Mouse (Mus musculus) kidney, adult 2 months (tissue): ENCODE measurements around the gene P4ha1. TPM values are rescaled to one million over a fixed set of nuclear protein-coding genes. Genes with fewer than 3 reads are reported as not detected.

Experiments used
- DNase-seq: peaks from one replicate; pipeline ENCODE4 v3.0.0; 2021
- H3K27ac ChIP-seq: fragments of 200-500 bp; 2 replicates; pipeline ENCODE4 v1.5.1; 2012; ENCODE audit warnings: low read depth, low read length, control low read depth, inconsistent platforms; ENCODE audit not compliant: insufficient read depth
- H3K27me3 ChIP-seq: fragments of 200-500 bp; replicated peaks from 2 replicates; pipeline ENCODE4 v1.6.1; 2012; ENCODE audit warnings: mild to moderate bottlenecking, moderate library complexity, low read length, inconsistent platforms; ENCODE audit not compliant: control insufficient read depth, insufficient read depth
- H3K36me3 ChIP-seq: fragments of 200-500 bp; 2 replicates; pipeline ENCODE4 v1.6.1; 2012; ENCODE audit warnings: mild to moderate bottlenecking, moderate library complexity, low read length, inconsistent platforms; ENCODE audit not compliant: control insufficient read depth, insufficient read depth
- H3K4me1 ChIP-seq: fragments of 200-500 bp; 2 replicates; pipeline ENCODE4 v1.6.1; 2011; ENCODE audit warnings: low read length; ENCODE audit not compliant: control insufficient read depth, insufficient read depth
- H3K4me3 ChIP-seq: fragments of 200-500 bp; 2 replicates; pipeline ENCODE4 v1.5.1; 2011; ENCODE audit warnings: mild to moderate bottlenecking, low read depth, low read length, control low read depth; ENCODE audit not compliant: insufficient read depth
- CTCF ChIP-seq: fragments of 200-500 bp; conservative IDR thresholded peaks from 2 replicates; pipeline ENCODE4 v1.5.1; 2011; ENCODE audit warnings: low read depth, mild to moderate bottlenecking, control low read depth, low read length, moderate library complexity, mixed read lengths; ENCODE audit not compliant: insufficient read depth, insufficient read length
- POLR2A ChIP-seq: fragments of 200-500 bp; IDR thresholded peaks from one replicate; pipeline ENCODE4 v1.6.1; 2011; ENCODE audit warnings: low read depth, low read length, control low read depth
- WGBS: fragments of 180-500 bp; shearing (Covaris S2); methylation state at CpG from one replicate; pipeline ENCODE4 v1.1.7; 2018; 5-methylcytosine and 5-hydroxymethylcytosine counted together
- polyA plus RNA-seq: library from polyadenylated mRNA; depleted of rRNA; stranded (reverse); fragments of >200 nt; gene quantifications from 2 replicates; pipeline ENCODE4 v1.2.3, GENCODE M21; 2012

Gene P4ha1
- polyA plus RNA-seq, 1 experiment: 22.7 TPM

DNA sequence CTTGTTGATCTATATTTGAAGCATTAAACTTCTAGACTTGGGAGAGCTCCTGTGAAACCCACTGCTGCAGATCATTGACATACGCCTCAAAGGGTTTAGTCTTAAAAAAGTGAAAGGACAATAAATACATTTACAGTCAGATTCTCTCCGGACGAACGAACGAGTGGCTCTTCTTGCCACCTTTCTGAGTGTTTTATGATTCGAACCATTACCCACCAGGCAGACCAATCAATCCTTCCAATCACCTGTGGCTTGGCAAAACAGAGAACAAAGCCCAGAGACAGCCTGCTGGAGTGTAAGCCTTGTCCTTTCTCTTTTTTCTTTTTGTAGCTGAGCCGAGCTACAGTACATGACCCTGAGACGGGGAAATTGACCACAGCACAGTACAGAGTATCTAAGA lies 31.9 kb downstream of the P4ha1 start:
- H3K27me3 ChIP-seq: no peaks in the 10 kb centered on the region
- TF ChIP-seq POLR2A (no peak), CTCF (no peak)
- no peak for DNase-seq
- no peak overlapping the region for H3K27ac ChIP-seq
- H3K36me3 ChIP-seq: peaks cover 13% of the 10 kb centered on the region
- H3K4me1 ChIP-seq: no peaks in the 10 kb centered on the region
- no peak overlapping the region for H3K4me3 ChIP-seq
- WGBS: 74% methylated on average over 8 of the region's 8 CpGs

DNA sequence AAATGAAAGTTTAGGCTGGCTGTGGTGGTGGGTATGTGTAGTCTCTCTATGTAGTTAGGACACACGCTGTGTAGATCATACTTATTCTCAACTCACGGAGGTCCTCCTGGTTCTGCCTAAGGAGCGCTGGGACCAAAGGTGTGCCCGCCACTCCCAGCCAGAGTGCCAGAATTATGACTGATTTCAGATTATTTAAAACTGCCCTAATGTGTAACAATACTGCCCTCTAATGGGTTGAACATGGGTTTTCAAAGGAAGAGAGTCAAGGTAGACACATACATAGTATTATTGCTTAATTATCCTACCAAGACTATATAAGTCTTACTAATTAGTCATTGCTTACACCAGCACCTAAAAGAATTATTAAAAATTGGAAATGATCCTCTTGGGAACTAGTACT lies 35.6 kb downstream of the P4ha1 start:
- no peaks in the 10 kb centered on the region for H3K27me3 ChIP-seq
- no peak overlapping the region for H3K27ac ChIP-seq
- peak; percentile 28 for DNase-seq
- peak; percentile 29; the same call in 1 of the 2 replicates for TF ChIP-seq CTCF
- TF ChIP-seq POLR2A: no peak
- WGBS: 72% methylated on average over 4 of the region's 4 CpGs
- no peak overlapping the region for H3K4me3 ChIP-seq
- H3K36me3 ChIP-seq: peaks cover 4% of the 10 kb centered on the region
- no peaks in the 10 kb centered on the region for H3K4me1 ChIP-seq

DNA sequence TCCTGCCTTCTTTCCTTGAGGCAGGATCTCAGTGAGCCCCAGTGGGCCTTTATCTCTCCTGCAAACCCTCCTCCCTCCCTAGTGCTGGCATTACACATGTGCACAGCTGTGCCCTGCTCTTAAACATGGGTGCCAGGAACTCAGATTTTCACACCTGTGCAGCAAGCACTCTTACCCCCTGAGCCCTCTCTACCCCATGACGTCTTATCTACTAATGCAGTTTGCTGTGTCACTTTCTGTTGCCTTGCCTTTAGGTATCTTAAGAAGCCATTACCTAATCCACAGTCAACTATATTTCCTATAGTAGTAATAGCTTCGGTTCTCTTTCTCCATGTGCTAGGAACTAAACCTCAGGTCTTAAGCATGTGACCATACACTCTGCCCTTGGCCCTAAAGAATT lies 40.1 kb downstream of the P4ha1 start:
- no peak overlapping the region for H3K4me3 ChIP-seq
- no peak for TF ChIP-seq POLR2A
- no peak for TF ChIP-seq CTCF
- 89% methylated on average over 2 of the region's 2 CpGs for WGBS
- H3K4me1 ChIP-seq: no peaks in the 10 kb centered on the region
- H3K27me3 ChIP-seq: no peaks in the 10 kb centered on the region
- no peak for DNase-seq
- peaks cover 8% of the 10 kb centered on the region; the same call in 1 of the 2 replicates for H3K36me3 ChIP-seq
- no peak overlapping the region for H3K27ac ChIP-seq

DNA sequence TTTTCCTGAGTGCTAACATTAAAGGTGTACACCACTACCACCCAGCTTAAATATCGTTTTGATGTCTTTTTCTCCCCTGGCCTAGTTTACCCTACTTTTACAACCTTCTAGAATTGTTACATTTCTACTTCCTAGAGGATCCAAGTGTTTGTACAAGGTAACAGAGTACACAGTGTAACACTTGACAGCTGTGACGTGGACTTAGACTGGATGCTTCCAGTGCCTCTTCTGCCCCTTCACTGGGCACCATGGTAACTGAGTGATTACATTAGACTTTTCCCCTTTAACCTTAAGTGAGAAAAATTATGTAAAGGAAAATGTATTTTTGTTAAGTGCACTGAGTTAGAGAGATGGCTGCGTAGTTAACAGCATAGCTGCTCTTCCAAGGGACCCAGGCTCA lies 41.5 kb downstream of the P4ha1 start:
- TF ChIP-seq CTCF (no peak), POLR2A (no peak)
- 89% methylated on average over 3 of the region's 3 CpGs for WGBS
- Histone ChIP-seq H3K27me3 (no peaks in the 10 kb centered on the region), H3K4me3 (no peak overlapping the region), H3K36me3 (peaks cover 8% of the 10 kb centered on the region; the same call in 1 of the 2 replicates), H3K27ac (no peak overlapping the region), H3K4me1 (no peaks in the 10 kb centered on the region)
- no peak for DNase-seq

DNA sequence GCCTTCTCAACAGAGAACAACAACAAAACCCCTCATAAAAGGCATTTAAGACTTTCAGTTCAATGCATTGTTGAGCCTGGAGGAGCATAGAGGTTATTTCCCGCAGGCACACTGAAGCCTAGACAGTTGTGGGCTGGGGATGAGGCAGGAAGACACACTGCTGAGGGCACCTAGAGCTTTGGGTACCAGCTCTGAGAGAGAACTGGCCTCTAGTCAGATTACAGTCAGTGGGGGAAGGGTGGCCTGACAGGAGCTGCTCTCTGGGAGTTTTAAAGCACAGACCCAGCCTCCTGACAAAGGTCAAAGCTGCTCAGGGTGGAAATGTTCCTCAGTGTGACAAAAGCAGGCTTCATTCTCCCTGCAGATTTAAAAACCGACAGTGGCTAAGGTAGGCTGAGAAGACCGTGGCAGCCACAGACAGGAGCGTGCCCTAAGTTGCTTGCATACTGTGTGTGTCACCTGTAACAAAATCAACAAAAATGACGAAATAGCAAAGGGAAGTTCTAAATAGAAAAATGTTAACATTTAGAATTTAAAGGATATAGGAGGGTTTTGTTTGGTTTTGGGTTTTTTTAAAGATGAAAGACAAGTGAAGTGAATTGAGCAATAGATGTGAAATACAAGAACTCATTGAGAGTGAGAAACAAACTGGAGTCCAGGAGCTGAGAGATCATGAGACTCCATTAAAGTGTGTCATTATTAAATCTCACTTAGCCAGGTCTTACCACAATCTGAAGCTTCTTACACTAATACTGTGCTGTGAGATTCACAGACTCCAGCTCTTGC lies 42.9 kb downstream of the P4ha1 start:
- 79% methylated on average over 5 of the region's 5 CpGs for WGBS
- Histone ChIP-seq H3K27me3 (no peaks in the 10 kb centered on the region), H3K36me3 (peaks cover 9% of the 10 kb centered on the region; the same call in 1 of the 2 replicates), H3K4me1 (no peaks in the 10 kb centered on the region), H3K27ac (no peak overlapping the region), H3K4me3 (no peak overlapping the region)
- DNase-seq: no peak
- TF ChIP-seq POLR2A: no peak
- TF ChIP-seq CTCF: no peak

DNA sequence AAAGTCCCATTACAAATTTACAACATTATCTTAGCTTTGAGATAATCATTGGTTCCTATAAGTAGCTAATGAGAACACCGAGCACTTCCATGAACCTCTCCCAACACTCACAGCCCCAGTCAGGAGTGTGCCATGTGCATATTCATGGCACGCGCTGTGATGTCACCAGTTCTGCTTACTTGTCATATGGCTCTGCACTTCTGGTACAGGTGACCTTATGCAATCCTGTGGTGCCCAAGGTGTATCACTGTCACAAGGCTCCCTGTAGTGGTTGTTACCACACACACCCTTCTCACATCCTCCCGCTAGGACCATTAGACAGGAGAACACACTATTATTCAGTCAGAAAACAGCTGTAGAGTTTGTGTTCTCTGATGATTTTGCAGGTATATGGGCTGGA lies 43.6 kb downstream of the P4ha1 start:
- Histone ChIP-seq H3K36me3 (peaks cover 8% of the 10 kb centered on the region; the same call in 1 of the 2 replicates), H3K4me3 (no peak overlapping the region), H3K4me1 (no peaks in the 10 kb centered on the region), H3K27me3 (no peaks in the 10 kb centered on the region), H3K27ac (no peak overlapping the region)
- 96% methylated on average over 4 of the region's 4 CpGs for WGBS
- DNase-seq: no peak
- TF ChIP-seq CTCF (no peak), POLR2A (no peak)

DNA sequence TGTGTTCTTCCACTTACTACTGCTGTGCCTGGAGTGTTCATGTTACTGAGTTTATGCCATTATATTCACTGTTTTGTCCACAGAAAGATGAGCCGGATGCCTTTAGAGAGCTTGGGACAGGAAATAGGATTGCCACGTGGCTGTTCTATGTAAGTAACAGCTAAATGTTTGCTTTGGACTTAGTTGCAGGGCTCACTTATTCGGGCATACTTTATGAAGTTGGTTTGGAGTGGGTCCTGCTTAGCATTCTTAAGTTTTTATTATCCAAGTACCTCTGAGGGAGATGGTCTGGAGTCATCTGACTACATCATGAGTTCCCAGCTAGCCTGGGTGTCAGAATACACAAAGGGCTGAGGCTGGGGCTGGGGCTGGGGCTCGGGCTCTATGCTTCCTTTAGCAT lies 44.1 kb downstream of the P4ha1 start:
- Histone ChIP-seq H3K36me3 (peaks cover 8% of the 10 kb centered on the region; the same call in 1 of the 2 replicates), H3K27ac (no peak overlapping the region), H3K4me1 (no peaks in the 10 kb centered on the region), H3K27me3 (no peaks in the 10 kb centered on the region), H3K4me3 (no peak overlapping the region)
- TF ChIP-seq CTCF (no peak), POLR2A (no peak)
- 69% methylated on average over 4 of the region's 4 CpGs for WGBS
- no peak for DNase-seq
